Mouse (Mus musculus) lung, adult 18-20 months (tissue): ENCODE results near the gene Cldn34b2.
A peak's percentile ranks its signal among the peaks of the same experiment; 100 is the strongest.
"Not testable (repeated sequence)": the region's sequence is repeated elsewhere in the genome, so short reads cannot be mapped to it uniquely, and the experiment has no call there.

Experiments used
- DNase-seq, 2 experiments: peaks; one replicate each; pipeline ENCODE4 v3.0.0; 2022; ENCODE audit warnings: mixed read lengths in 2 of 2

Gene Cldn34b2

DNA sequence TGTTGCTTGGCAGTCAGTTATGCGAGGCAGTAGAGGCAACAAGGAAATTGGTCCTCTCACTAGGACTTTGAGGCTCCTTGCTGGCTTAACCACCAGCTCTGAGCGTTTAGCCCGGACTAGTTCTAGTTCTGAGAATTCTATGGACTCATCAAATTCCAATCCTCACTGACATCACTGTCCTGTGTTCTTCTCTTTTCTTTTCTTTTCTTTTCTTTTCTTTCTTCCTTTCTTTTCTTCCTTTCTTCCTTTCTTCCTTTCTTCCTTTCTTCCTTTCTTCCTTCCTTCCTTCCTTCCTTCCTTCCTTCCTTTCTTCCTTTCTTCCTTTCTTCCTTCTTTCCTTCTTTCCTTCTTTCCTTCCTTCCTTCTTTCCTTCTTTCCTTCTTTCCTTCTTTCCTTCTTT, at the start of gene Cldn34b2:
TSS of gene Cldn34b2 (minus strand) at position 101 of the 400 bp plus-strand sequence.
- not testable (repeated sequence) for DNase-seq

DNA sequence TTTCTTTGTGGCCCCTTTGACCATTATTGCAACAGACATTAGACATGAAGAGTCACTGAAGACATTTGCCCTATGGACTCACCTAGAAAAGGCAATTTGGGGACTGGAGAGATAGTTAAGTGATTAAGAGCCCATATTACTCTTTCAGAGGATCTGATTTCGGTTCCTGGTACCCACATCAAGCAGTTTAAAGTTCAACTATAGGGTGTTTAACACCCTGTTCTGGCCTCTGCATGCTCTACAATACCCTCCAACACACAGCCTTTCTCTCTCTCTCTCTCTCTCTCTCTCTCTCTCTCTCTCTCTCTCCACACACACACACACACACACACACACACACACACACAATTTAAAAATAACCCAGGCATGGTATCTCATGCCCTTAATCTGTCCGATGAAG, 49.4 kb upstream of the Cldn34b2 start:
- no peak for DNase-seq

DNA sequence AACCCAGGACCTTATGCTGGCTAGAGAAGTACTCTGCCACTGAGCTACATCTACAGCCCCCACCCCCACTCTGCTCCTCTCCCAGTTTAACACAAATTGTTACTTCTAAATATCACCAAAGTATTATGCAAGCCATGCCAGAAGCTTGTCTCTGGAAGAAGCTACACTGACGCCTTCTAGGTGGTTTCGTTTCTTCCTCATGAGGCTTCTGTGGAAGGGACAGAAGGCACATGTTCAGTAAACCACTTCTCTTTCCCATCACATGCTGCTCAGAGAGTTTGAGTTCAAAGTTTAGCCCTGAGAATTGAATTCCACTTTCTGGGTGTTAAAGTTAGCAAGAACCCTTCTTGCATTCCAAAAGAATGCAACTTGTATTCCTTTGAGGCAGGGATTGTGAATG, 49.0 kb upstream of the Cldn34b2 start:
- DNase-seq, result peak in 1 of 2 experiments; percentile 18

DNA sequence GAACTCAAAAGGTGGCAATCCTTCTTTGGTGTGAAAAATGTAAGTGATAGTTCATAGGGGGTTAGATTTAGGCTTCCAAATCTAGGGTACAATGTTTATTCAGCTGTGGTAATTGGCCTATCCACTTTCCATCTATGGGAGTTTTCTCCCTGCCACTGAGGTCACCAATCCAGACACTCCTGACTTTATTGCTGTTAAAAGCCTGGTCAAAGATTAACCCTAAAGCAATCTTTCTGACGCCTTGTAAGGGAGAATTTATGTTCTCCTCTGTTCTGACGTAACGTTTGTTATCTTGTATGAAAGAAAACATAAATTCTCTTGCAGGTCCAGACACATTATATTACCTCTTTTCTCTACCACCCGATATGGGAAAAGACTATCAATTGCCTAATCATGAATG, 47.4 kb upstream of the Cldn34b2 start:
- DNase-seq, result no peak

DNA sequence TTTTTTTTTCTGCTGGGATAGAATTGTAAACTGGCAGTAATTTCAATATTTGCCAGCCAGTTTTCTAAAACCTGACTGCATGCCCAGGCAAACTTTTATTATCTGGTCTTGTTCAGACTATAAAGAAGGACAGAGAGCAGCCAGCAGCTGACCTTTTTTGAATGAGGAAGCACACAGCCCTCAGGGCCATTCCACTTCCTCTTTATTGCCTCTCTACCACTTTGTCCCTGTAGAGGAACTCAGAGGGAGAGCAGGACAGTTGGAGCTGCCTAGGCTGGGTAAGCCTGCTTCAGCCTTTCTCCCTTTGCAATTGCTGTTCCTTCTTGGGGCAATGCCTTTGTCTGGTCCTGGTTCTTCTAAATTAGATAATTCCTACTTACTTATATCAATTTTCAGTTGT, 44.1 kb upstream of the Cldn34b2 start:
- peak in 1 of 2 experiments; percentile 9 for DNase-seq

DNA sequence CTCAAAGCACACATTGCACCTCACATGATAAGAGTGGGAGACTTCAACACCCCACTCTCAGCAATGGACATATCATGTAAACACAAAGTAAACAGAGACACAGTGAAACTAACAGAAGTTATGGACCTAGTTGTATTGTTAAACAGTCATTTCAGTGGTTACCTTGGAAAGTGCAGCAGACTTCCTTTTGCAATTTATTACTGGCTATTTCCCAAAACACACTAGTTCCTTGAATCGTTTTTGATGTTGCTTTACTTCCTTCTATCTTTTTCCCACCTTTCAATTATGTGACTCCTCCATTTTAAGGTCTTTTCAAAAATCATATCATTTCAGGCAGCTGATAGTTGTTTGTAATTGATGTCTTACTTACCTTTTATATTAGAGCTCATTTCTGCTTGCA, 43.5 kb upstream of the Cldn34b2 start:
- DNase-seq, result no peak

DNA sequence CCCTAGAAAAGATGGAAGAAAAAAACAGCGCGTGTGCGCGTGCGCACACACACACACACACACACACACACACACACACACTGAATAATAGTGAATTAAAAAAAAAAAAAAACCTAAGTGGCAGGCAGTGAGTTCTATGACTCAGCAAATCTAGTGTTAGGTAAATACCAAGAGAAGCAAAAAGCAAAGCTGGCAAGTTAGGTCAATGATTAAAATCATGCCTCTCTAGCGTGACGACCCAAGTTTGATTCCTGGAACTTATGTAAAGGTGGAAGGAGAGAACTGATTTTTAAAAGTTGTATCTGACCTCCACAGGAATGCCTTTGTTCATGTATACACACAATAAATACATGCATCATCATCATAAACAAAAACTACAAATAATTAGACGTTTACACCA, 41.7 kb upstream of the Cldn34b2 start:
- DNase-seq, result no peak

DNA sequence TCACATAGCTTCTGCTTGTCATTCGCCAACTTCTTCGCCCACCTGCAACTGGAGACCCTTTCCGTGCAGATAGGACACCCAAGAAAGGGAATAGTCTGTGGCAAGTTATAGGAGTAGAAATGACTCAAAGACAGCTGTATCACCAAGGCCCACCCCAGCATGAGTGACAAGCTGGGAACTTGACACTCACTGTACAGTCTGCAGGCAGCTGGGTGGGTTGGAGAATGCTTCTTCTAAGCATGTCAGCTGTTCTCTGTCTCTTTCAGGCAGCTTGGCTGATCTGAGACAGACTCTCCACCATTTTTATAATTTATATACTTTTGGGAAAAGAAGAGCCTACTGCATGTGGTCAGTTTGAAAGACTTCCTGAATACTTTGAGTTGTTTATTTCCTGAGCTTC, 39.5 kb upstream of the Cldn34b2 start:
- no peak for DNase-seq

DNA sequence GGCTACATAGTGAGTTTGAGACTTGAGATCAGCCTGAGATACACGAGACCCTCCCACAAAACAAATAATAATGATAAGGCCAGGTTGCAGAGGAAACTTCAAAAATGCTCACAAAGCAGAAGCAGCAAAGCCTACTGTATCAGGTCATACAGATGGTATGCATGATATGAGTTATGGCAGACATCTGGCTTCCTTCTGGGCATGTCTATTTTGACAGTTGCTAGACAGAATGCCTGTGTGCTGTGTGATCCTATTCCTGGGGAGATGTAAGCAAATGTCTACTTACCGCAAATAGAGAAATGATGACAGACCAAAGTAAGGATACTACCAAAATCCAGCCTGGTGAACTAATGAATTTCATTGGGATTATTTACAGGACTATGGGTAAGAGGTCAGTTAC, 38.1 kb upstream of the Cldn34b2 start:
- DNase-seq, result no peak

DNA sequence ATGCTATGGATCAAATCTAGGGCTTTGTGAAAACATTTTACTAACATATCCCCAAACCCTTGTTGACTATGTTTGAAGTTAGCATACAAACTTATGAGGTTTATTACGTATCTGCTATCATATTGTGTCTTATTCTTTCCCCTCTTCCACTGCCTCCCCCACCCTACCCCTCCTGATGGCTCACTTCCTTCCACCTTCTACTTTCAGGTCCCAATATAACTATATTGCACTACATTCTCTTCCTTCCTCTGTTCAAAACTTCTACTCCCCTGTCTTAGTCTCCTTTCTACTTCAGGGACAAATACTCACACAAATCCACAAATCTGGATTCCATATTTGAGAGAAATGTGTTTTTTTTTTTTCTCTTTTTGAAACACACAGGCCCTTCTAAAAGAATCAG, 35.3 kb upstream of the Cldn34b2 start:
- no peak for DNase-seq

DNA sequence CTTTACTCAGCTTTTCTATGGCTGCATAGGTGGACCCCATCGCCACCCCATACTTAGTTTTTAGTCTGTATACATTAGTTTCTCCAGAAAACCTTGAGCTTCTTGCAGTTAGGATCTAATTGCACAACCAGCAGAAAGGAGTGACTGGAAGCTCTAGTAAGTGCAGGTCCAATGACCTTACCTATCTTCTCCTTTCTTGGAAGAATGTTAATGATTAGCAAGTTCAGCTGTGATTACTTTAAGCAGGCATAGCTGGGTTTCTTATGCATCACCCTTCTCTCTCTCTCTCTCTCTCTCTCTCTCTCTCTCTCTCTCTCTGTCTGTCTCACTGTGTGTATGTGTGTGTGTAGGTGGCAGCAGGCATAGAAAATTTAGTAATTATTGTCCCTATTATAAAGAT, 23.7 kb upstream of the Cldn34b2 start:
- DNase-seq, result no peak

DNA sequence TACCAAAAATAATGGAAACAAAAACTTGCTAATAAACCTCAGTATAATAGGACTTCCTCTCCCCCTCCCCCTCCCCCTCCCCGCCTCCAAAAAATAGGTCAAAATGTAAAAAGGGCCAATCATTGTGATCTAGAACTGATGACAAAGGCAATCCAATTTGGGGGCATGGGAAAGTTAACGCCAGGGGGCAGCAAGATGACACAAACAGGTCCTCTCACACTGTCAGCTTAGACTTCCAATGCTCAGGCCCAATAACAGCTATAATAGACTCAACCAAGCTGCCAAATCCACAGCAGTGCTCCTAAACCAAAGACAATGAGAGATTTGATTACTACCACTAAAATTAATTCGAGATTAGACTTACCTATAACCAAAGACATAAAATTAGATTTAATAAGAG, 16.5 kb upstream of the Cldn34b2 start:
- peak; percentile 55 to 59 for DNase-seq

DNA sequence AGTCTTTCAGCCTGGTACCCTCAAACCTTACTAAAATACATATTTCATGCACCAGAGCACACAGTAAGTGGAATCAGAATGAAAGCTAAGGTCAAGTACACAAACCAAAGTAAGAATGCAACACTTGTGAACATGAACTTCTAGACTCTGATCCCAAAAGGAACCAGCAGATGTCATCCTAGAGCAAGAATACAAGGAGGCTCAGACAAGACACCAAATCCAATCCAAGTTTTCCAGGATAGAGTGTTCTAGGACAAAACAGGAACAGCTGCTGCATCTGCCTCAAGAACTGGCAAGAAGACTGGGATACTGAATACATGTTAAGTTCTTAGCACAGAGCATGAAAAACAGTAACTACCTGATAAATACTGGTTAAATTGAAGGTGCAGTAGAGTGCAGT, 30.2 kb downstream of the Cldn34b2 start:
- DNase-seq, result no peak

DNA sequence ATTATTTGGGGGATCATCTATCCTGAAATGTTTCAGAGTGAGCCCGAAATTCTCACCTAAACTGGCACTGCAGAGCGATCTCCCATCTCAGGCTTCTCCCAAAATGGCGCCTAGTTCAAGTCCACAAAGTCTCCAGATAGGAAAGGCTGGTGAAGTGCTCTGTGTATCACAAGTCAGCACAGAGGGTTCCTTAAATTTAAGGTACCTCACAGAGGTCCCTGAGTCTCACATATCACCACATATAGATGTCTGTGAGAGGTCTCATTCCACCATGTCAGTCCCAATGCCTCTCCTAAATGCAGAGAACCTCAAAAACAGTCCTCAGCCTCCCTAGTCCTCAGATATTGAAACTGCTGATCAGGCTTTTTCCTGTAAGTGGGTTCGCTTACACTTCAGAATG, 34.6 kb downstream of the Cldn34b2 start, which contains the start of gene Magea2:
TSS of gene Magea2 (minus strand) at position 101 of the 400 bp plus-strand sequence.
- not testable (repeated sequence) for DNase-seq

DNA sequence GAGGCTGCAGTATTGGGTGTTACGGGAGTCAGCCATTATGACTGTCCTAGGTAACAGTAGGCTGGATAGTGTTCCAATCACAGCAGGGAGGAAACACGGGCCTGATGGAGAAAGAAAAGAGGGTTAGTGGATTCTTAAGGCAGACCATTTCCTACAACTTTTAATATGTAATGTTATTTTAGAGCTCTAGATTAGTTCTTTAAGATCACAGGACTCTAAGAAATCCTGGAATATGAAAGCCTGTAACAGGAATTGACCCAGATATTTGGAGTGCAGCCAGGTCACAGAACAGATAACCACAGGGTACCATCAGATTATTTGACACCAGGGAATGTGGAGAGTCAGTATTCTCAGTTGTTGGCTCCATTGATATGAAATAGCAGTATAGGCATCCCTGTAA, 38.5 kb downstream of the Cldn34b2 start, which contains the start of gene Magea1:
TSS of gene Magea1 (minus strand) at position 101 of the 400 bp plus-strand sequence.
- DNase-seq, result not testable (repeated sequence)
